Mouse (Mus musculus): ENCODE results near the gene Cct5. TPM values are rescaled to one million over a fixed set of nuclear protein-coding genes. Genes with fewer than 3 reads are reported as not detected.

The Cct5 gene
- total and polyA plus RNA-seq, 3 experiments: 396 to 1,184 (median 798) TPM

GRCm38 (mm10) chr15:31587789-31588188 is 13.8 kb downstream of the Cct5 start:
- no peaks in the 10 kb centered on the region for H3K27me3 ChIP-seq (ENCODE audit: control insufficient read depth in 1 of 2, insufficient read depth in 2 of 2, low read length in 2 of 2)
- peak; percentile 34 for DNase-seq (ENCODE audit: low read depth, low spot score)
- peaks cover 14 to 16% of the 10 kb centered on the region in 2 experiments for H3K36me3 ChIP-seq (ENCODE audit: control insufficient read depth in 1 of 2, insufficient read depth in 2 of 2, low read length in 2 of 2)
- peaks cover 2 to 20% of the 10 kb centered on the region in 2 experiments for H3K4me1 ChIP-seq (ENCODE audit: control insufficient read depth in 1 of 2, insufficient read depth in 2 of 2, low read length in 2 of 2)
- H3K4me3 ChIP-seq (ENCODE audit: control insufficient read depth in 1 of 2, insufficient read depth in 1 of 2, low read depth in 2 of 2, low read length in 2 of 2): no peak overlapping the region
- no peak overlapping the region for H3K9ac ChIP-seq (ENCODE audit: control insufficient read depth, low read depth, low read length, poor library complexity, severe bottlenecking)
- H3K9me3 ChIP-seq (replicated peaks; ENCODE audit: insufficient read depth, low read length): no peaks in the 10 kb centered on the region
- TF ChIP-seq GABPA (IDR thresholded peaks at IDR 0.05; ENCODE audit: low read depth, low read length) (no peak), JUND (IDR thresholded peaks at IDR 0.05; ENCODE audit: low read depth, low read length) (no peak), HCFC1 (IDR thresholded peaks at IDR 0.05; ENCODE audit: low read depth, low read length) (no peak), MAFK (IDR thresholded peaks at IDR 0.05; ENCODE audit: borderline replicate concordance, low read depth, low read length) (no peak), MAZ (IDR thresholded peaks at IDR 0.05; ENCODE audit: low read depth, low read length) (no peak), EP300 (IDR thresholded peaks at IDR 0.05; ENCODE audit: low read depth in 1 of 2, low read length in 2 of 2) (no peak), TCF12 (IDR thresholded peaks at IDR 0.05; ENCODE audit: low read depth, low read length) (no peak)
- no peaks in the 10 kb centered on the region for H3K79me2 ChIP-seq (ENCODE audit: control insufficient read depth, insufficient read depth, low read length, poor library complexity)
- no peak overlapping the region for H3K27ac ChIP-seq (ENCODE audit: control insufficient read depth, low read depth, low read length)

GRCm38 (mm10) chr15:31586519-31586918 is 15.1 kb downstream of the Cct5 start:
- H3K4me1 ChIP-seq (ENCODE audit: control insufficient read depth in 1 of 2, insufficient read depth in 2 of 2, low read length in 2 of 2): peaks cover 2 to 20% of the 10 kb centered on the region in 2 experiments
- no peaks in the 10 kb centered on the region for H3K79me2 ChIP-seq (ENCODE audit: control insufficient read depth, insufficient read depth, low read length, poor library complexity)
- no peaks in the 10 kb centered on the region for H3K27me3 ChIP-seq (ENCODE audit: control insufficient read depth in 1 of 2, insufficient read depth in 2 of 2, low read length in 2 of 2)
- peaks cover 8 to 14% of the 10 kb centered on the region in 2 experiments for H3K36me3 ChIP-seq (ENCODE audit: control insufficient read depth in 1 of 2, insufficient read depth in 2 of 2, low read length in 2 of 2)
- H3K9me3 ChIP-seq (replicated peaks; ENCODE audit: insufficient read depth, low read length): no peaks in the 10 kb centered on the region
- peak overlapping the region; percentile 30 for H3K27ac ChIP-seq (ENCODE audit: control insufficient read depth, low read depth, low read length)
- DNase-seq (ENCODE audit: low read depth, low spot score): peak; percentile 95
- peak overlapping the region; percentile 45 for H3K9ac ChIP-seq (ENCODE audit: control insufficient read depth, low read depth, low read length, poor library complexity, severe bottlenecking)
- H3K4me3 ChIP-seq (ENCODE audit: control insufficient read depth in 1 of 2, insufficient read depth in 1 of 2, low read depth in 2 of 2, low read length in 2 of 2): peak overlapping the region; percentile 22 to 28; a peak in 3 of 4 replicates
- TF ChIP-seq ZKSCAN1 (IDR thresholded peaks at IDR 0.05; ENCODE audit: low read depth, low read length) (no peak), POLR2AphosphoS2 (IDR thresholded peaks at IDR 0.05; ENCODE audit: low read length) (no peak), CTCF (IDR thresholded peaks at IDR 0.05 in 2 of 3, conservative IDR thresholded peaks at IDR 0.05 in 1 of 3; ENCODE audit: control insufficient read depth in 1 of 3, insufficient read depth in 1 of 3, low read depth in 2 of 3, low read length in 3 of 3, poor library complexity in 1 of 3, severe bottlenecking in 1 of 3) (peak in 2 of 3 experiments; percentile 99 to 100), ETS1 (IDR thresholded peaks at IDR 0.05; ENCODE audit: low read depth, low read length) (0 out of 2 replicates have a peak, but pooled peaks have one; percentile 33), MXI1 (IDR thresholded peaks at IDR 0.05; ENCODE audit: low read depth, low read length) (peak; percentile 82), RAD21 (IDR thresholded peaks at IDR 0.05; ENCODE audit: low read depth, low read length) (peak; percentile 100), MYC (IDR thresholded peaks at IDR 0.05; ENCODE audit: low read depth, low read length) (peak; percentile 89), ZNF384 (IDR thresholded peaks at IDR 0.05; ENCODE audit: low read depth, low read length) (peak; percentile 67), GATA1 (IDR thresholded peaks at IDR 0.05; ENCODE audit: low read depth, low read length) (peak; percentile 60), CHD1 (IDR thresholded peaks at IDR 0.05; ENCODE audit: low read depth, low read length) (0 out of 2 replicates have a peak, but pooled peaks have one; percentile 4), ZC3H11A (IDR thresholded peaks at IDR 0.05; ENCODE audit: low read depth, low read length) (peak; percentile 100), HCFC1 (IDR thresholded peaks at IDR 0.05; ENCODE audit: low read depth, low read length) (0 out of 2 replicates have a peak, but pooled peaks have one; percentile 37), POLR2A (IDR thresholded peaks at IDR 0.05; ENCODE audit: control insufficient read depth in 1 of 2, insufficient read depth in 1 of 2, low read depth in 1 of 2, low read length in 2 of 2, poor library complexity in 1 of 2) (no peak), TCF12 (IDR thresholded peaks at IDR 0.05; ENCODE audit: low read depth, low read length) (peak; percentile 59; the same call in 1 of the 2 replicates), MYB (IDR thresholded peaks at IDR 0.05; ENCODE audit: low read depth, low read length) (no peak), EP300 (IDR thresholded peaks at IDR 0.05; ENCODE audit: low read depth in 1 of 2, low read length in 2 of 2) (peak in 1 of 2 experiments; percentile 60; a peak in 2 of 4 replicates), USF2 (IDR thresholded peaks at IDR 0.05; ENCODE audit: borderline replicate concordance in 1 of 2, insufficient read depth in 1 of 2, low read depth in 1 of 2, low read length in 2 of 2) (no peak), ELF1 (IDR thresholded peaks at IDR 0.05; ENCODE audit: low read depth, low read length) (0 out of 2 replicates have a peak, but pooled peaks have one; percentile 25), E2F4 (IDR thresholded peaks at IDR 0.05; ENCODE audit: borderline replicate concordance, low read depth, low read length) (no peak), MAX (IDR thresholded peaks at IDR 0.05; ENCODE audit: low read length) (peak; percentile 82), GABPA (IDR thresholded peaks at IDR 0.05; ENCODE audit: low read depth, low read length) (no peak), TBP (IDR thresholded peaks at IDR 0.05; ENCODE audit: low read depth, low read length) (no peak; the same call in 1 of the 2 replicates), MAZ (IDR thresholded peaks at IDR 0.05; ENCODE audit: low read depth, low read length) (peak; percentile 32; the same call in 1 of the 2 replicates), UBTF (IDR thresholded peaks at IDR 0.05; ENCODE audit: borderline replicate concordance, insufficient read depth, low read depth, low read length) (no peak), SMC3 (IDR thresholded peaks at IDR 0.05; ENCODE audit: low read depth, low read length) (peak; percentile 100), ZMIZ1 (IDR thresholded peaks at IDR 0.05; ENCODE audit: low read depth, low read length) (no peak), SIN3A (IDR thresholded peaks at IDR 0.05; ENCODE audit: low read length) (peak; percentile 88), TAL1 (IDR thresholded peaks at IDR 0.05; ENCODE audit: low read length) (peak; percentile 58)

Data from MEL (cell line).